Comparison of ENCODE assay signal across 30 mouse cellular contexts in genomic region chr5:144215992-144216391, GRCm38 (mm10). TPM values are rescaled to one million over a fixed set of nuclear protein-coding genes. Genes with fewer than 3 reads are reported as not detected.
DNase-seq lines count a peak whose midpoint lies in the region; ATAC-seq and TF ChIP-seq lines count a peak whose summit lies in the region.
"Had no signal": no experiment of that assay in that cellular context is flagged by ENCODE, and none has a peak within 500 bp of the region (broad histone marks: within the 10 kb centered on the region; RNA-seq: fewer than 3 reads in every experiment).

No protein-coding gene starts in this region.

- TF ChIP-seq RAD21 in MEL (IDR thresholded peaks at IDR 0.05; ENCODE audit: low read depth, low read length), result no peak

- H3K36me3 ChIP-seq in MEL (ENCODE audit: control insufficient read depth in 1 of 2, insufficient read depth in 2 of 2, low read length in 2 of 2), result no peaks in the 10 kb centered on the region
- H3K36me3 ChIP-seq in forebrain, embryonic 10.5 days (replicated peaks), result peaks cover 43% of the 10 kb centered on the region
- peaks cover 70% of the 10 kb centered on the region for H3K36me3 ChIP-seq in hindbrain, embryonic 10.5 days

- H3K9ac ChIP-seq in MEL (ENCODE audit: control insufficient read depth, low read depth, low read length, poor library complexity, severe bottlenecking), result no peak overlapping the region
- H3K9ac ChIP-seq: embryonic facial prominence, embryonic 15.5 days; forebrain, embryonic 13.5 days; hindbrain, embryonic 13.5 days; limb, embryonic 12.5 days; liver, embryonic 12.5 days; liver, postnatal 0 days; midbrain, embryonic 15.5 days; neural tube, embryonic 15.5 days had no signal

- H3K9me3 ChIP-seq in MEL (replicated peaks; ENCODE audit: insufficient read depth, low read length), result no peaks in the 10 kb centered on the region
- H3K9me3 ChIP-seq in forebrain, embryonic 10.5 days, result no peaks in the 10 kb centered on the region
- no peaks in the 10 kb centered on the region for H3K9me3 ChIP-seq in hindbrain, embryonic 10.5 days
- H3K9me3 ChIP-seq: embryonic facial prominence, embryonic 10.5 days; embryonic facial prominence, embryonic 15.5 days; forebrain, embryonic 13.5 days; G1E; hindbrain, embryonic 13.5 days; limb, embryonic 12.5 days; liver, embryonic 12.5 days; midbrain, embryonic 10.5 days; midbrain, embryonic 15.5 days; neural tube, embryonic 15.5 days had no signal

- peak; percentile 49 for ATAC-seq in inflammation-experienced regulatory T-cells, adult 6 months
- ATAC-seq: forebrain, embryonic 13.5 days; liver, embryonic 12.5 days; liver, postnatal 0 days; lung, postnatal 0 days; midbrain, embryonic 15.5 days had no signal

- TF ChIP-seq EP300 in MEL (IDR thresholded peaks at IDR 0.05; ENCODE audit: low read depth in 1 of 2, low read length in 2 of 2), result no peak

- no peaks in the 10 kb centered on the region for H3K27me3 ChIP-seq in MEL (ENCODE audit: control insufficient read depth in 1 of 2, insufficient read depth in 2 of 2, low read length in 2 of 2)
- no peaks in the 10 kb centered on the region for H3K27me3 ChIP-seq in forebrain, embryonic 10.5 days (ENCODE audit: poor library complexity, severe bottlenecking)
- H3K27me3 ChIP-seq in hindbrain, embryonic 10.5 days (ENCODE audit: insufficient read depth, poor library complexity, severe bottlenecking), result no peaks in the 10 kb centered on the region
- H3K27me3 ChIP-seq: embryonic facial prominence, embryonic 15.5 days; forebrain, embryonic 13.5 days; hindbrain, embryonic 13.5 days; limb, embryonic 12.5 days; liver, embryonic 12.5 days; midbrain, embryonic 15.5 days; neural tube, embryonic 15.5 days had no signal

- no peak overlapping the region for H3K4me3 ChIP-seq in MEL (ENCODE audit: control insufficient read depth in 1 of 2, insufficient read depth in 1 of 2, low read depth in 2 of 2, low read length in 2 of 2)
- H3K4me3 ChIP-seq in forebrain, embryonic 10.5 days, result no peak overlapping the region
- H3K4me3 ChIP-seq in hindbrain, embryonic 10.5 days, result no peak overlapping the region
- H3K4me3 ChIP-seq: embryonic facial prominence, embryonic 10.5 days; embryonic facial prominence, embryonic 15.5 days; forebrain, embryonic 13.5 days; hindbrain, embryonic 13.5 days; limb, embryonic 12.5 days; liver, embryonic 12.5 days; midbrain, embryonic 10.5 days; midbrain, embryonic 15.5 days; neural tube, embryonic 15.5 days had no signal

- peak; percentile 22 for DNase-seq in thymus, postnatal 0 days (ENCODE audit: low spot score)
- DNase-seq in thymus, postnatal 4 days, result no peak
- DNase-seq in MEL (ENCODE audit: low read depth, low spot score), result peak; percentile 20
- no peak for DNase-seq in lung, adult 18-20 months
- no peak for DNase-seq in forebrain, embryonic 10.5 days (ENCODE audit: extremely low spot score, low spot score)
- no peak for DNase-seq in hindbrain, embryonic 10.5 days (ENCODE audit: low spot score)
- DNase-seq: adrenal gland, adult 2 months; adrenal gland, postnatal 36 days; B cell, adult 2 months; gastrocnemius, postnatal 14 days; heart, adult 11 months; heart, postnatal 36 days; kidney, adult 11 months; kidney, postnatal 14 days; liver, postnatal 0 days; lung, postnatal 4 days; retina, postnatal 1 day; right cerebral cortex, postnatal 14 days had no signal

- TF ChIP-seq POLR2A in MEL (IDR thresholded peaks at IDR 0.05; ENCODE audit: control insufficient read depth in 1 of 2, insufficient read depth in 1 of 2, low read depth in 1 of 2, low read length in 2 of 2, poor library complexity in 1 of 2), result no peak

- no peaks in the 10 kb centered on the region for H3K79me2 ChIP-seq in MEL (ENCODE audit: control insufficient read depth, insufficient read depth, low read length, poor library complexity)

- WGBS in forebrain, embryonic 10.5 days, result 85% methylated on average over 2 of the region's 2 CpGs
- 82% methylated on average over 2 of the region's 2 CpGs for WGBS in hindbrain, embryonic 10.5 days

- peaks cover 0 to 9% of the 10 kb centered on the region in 2 experiments; a peak in 1 of 4 replicates for H3K4me1 ChIP-seq in MEL (ENCODE audit: control insufficient read depth in 1 of 2, insufficient read depth in 2 of 2, low read length in 2 of 2)
- H3K4me1 ChIP-seq in forebrain, embryonic 10.5 days, result peaks cover 15% of the 10 kb centered on the region
- H3K4me1 ChIP-seq in hindbrain, embryonic 10.5 days (replicated peaks), result peaks cover 21% of the 10 kb centered on the region
- H3K4me1 ChIP-seq: embryonic facial prominence, embryonic 15.5 days; limb, embryonic 12.5 days; midbrain, embryonic 15.5 days had no signal

- no peak for TF ChIP-seq CTCF in MEL (IDR thresholded peaks at IDR 0.05 in 2 of 3, conservative IDR thresholded peaks at IDR 0.05 in 1 of 3; ENCODE audit: control insufficient read depth in 1 of 3, insufficient read depth in 1 of 3, low read depth in 2 of 3, low read length in 3 of 3, poor library complexity in 1 of 3, severe bottlenecking in 1 of 3)

- no peak overlapping the region for H3K27ac ChIP-seq in MEL (ENCODE audit: control insufficient read depth, low read depth, low read length)
- H3K27ac ChIP-seq in forebrain, embryonic 10.5 days, result no peak overlapping the region
- no peak overlapping the region for H3K27ac ChIP-seq in hindbrain, embryonic 10.5 days
- H3K27ac ChIP-seq: embryonic facial prominence, embryonic 10.5 days; embryonic facial prominence, embryonic 15.5 days; forebrain, embryonic 13.5 days; hindbrain, embryonic 13.5 days; limb, embryonic 12.5 days; liver, embryonic 12.5 days; midbrain, embryonic 10.5 days; midbrain, embryonic 15.5 days; neural tube, embryonic 15.5 days had no signal

TF ChIP-seq in MEL, 35 proteins besides CTCF, POLR2A, EP300 and RAD21:
- TF ChIP-seq MAFK (IDR thresholded peaks at IDR 0.05; ENCODE audit: borderline replicate concordance, low read depth, low read length), result no peak
- no peak for TF ChIP-seq RCOR1 (IDR thresholded peaks at IDR 0.05; ENCODE audit: low read depth, low read length)
- no peak for TF ChIP-seq USF2 (IDR thresholded peaks at IDR 0.05; ENCODE audit: borderline replicate concordance in 1 of 2, insufficient read depth in 1 of 2, low read depth in 1 of 2, low read length in 2 of 2)
- no peak for TF ChIP-seq TBP (IDR thresholded peaks at IDR 0.05; ENCODE audit: low read depth, low read length)
- no peak for TF ChIP-seq POLR2AphosphoS2 (IDR thresholded peaks at IDR 0.05; ENCODE audit: low read length)
- no peak for TF ChIP-seq JUND (IDR thresholded peaks at IDR 0.05; ENCODE audit: low read depth, low read length)
- TF ChIP-seq NELFE (IDR thresholded peaks at IDR 0.05; ENCODE audit: low read depth, low read length), result no peak

RNA-seq across cellular contexts. Expression of gene Tecpr1, which starts 7.4 kb away (rescaled TPM):
- 37.6 and 51.3 TPM in 2 replicates for polyA plus RNA-seq in thymus, postnatal 0 days (2015; fragmentation: Nextera tagmentation; extraction: Ambion mirVana)
- 6.2 and 7.1 TPM in 2 replicates for total RNA-seq in MEL (2012; rRNA removed)
- polyA plus RNA-seq in MEL (2012; ENCODE audit: insufficient read depth in 1 of 2, insufficient read length in 2 of 2, low read depth in 1 of 2, low replicate concordance in 2 of 2, missing spikeins in 1 of 2), result 1 to 10 TPM in 1 of 2 experiments, not detected in 1; 9.0 TPM
- polyA plus RNA-seq in inflammation-experienced regulatory T-cells, adult 6 months (2017; shearing (Covaris generic)), result 10 to 100 TPM; 74.3 to 93.5 (median 81.1) TPM
- polyA plus RNA-seq in forebrain, embryonic 10.5 days (2016; fragmentation: Nextera tagmentation; extraction: Ambion mirVana), result 18.1 and 19.9 TPM in 2 replicates
- polyA plus RNA-seq in hindbrain, embryonic 10.5 days (2016; fragmentation: Nextera tagmentation; extraction: Ambion mirVana), result 23.4 and 24.7 TPM in 2 replicates

RNA-seq across cellular contexts. Expression of gene Bhlha15, which starts 25.9 kb away (rescaled TPM):
- 0.05 and 0.13 TPM in 2 replicates for polyA plus RNA-seq in thymus, postnatal 0 days (2015; fragmentation: Nextera tagmentation; extraction: Ambion mirVana)
- 2.6 and 4.3 TPM in 2 replicates for total RNA-seq in MEL (2012; rRNA removed)
- 1 to 10 TPM in 1 of 2 experiments, not detected in 1; 4.1 TPM for polyA plus RNA-seq in MEL (2012; ENCODE audit: insufficient read depth in 1 of 2, insufficient read length in 2 of 2, low read depth in 1 of 2, low replicate concordance in 2 of 2, missing spikeins in 1 of 2)
- polyA plus RNA-seq in inflammation-experienced regulatory T-cells, adult 6 months (2017; shearing (Covaris generic)), result under 1 TPM in 2 of 3 experiments, not detected in 1; 0.21 to 0.26 TPM
- polyA plus RNA-seq in forebrain, embryonic 10.5 days (2016; fragmentation: Nextera tagmentation; extraction: Ambion mirVana), result 0.12 and 0.23 TPM in 2 replicates
- 0.09 and 0.45 TPM in 2 replicates for polyA plus RNA-seq in hindbrain, embryonic 10.5 days (2016; fragmentation: Nextera tagmentation; extraction: Ambion mirVana)
- total RNA-seq: gastrocnemius, postnatal 14 days; heart, postnatal 36 days had no signal

RNA-seq across cellular contexts. Expression of gene Bri3, which starts 28.2 kb away (rescaled TPM):
- polyA plus RNA-seq in thymus, postnatal 0 days (2015; fragmentation: Nextera tagmentation; extraction: Ambion mirVana), result 83.1 and 87.9 TPM in 2 replicates
- 16.5 and 21.6 TPM in 2 replicates for total RNA-seq in MEL (2012; rRNA removed)
- polyA plus RNA-seq in MEL (2012; ENCODE audit: insufficient read depth in 1 of 2, insufficient read length in 2 of 2, low read depth in 1 of 2, low replicate concordance in 2 of 2, missing spikeins in 1 of 2), result 10 to 100 TPM in 1 of 2 experiments, not detected in 1; 40.5 TPM
- polyA plus RNA-seq in inflammation-experienced regulatory T-cells, adult 6 months (2017; shearing (Covaris generic)), result 1 to 10 TPM; 2.0 to 5.2 (median 3.2) TPM
- 113 and 119 TPM in 2 replicates for polyA plus RNA-seq in forebrain, embryonic 10.5 days (2016; fragmentation: Nextera tagmentation; extraction: Ambion mirVana)
- polyA plus RNA-seq in hindbrain, embryonic 10.5 days (2016; fragmentation: Nextera tagmentation; extraction: Ambion mirVana), result 115 and 157 TPM in 2 replicates

Comparison
In these comparisons a context has a peak if more than half of its experiments do, and no peak if none do; other contexts are left out.
1. DNase-seq: peak in thymus, postnatal 0 days (single experiment) and MEL (single experiment); none in thymus, postnatal 4 days (single experiment), lung, adult 18-20 months (0 of 2), forebrain, embryonic 10.5 days (single experiment) and hindbrain, embryonic 10.5 days (single experiment).